Mouse (Mus musculus) lung, postnatal 14 days (tissue): ENCODE measurements around the gene Fbxw22.
"Not testable (repeated sequence)": the region's sequence is repeated elsewhere in the genome, so short reads cannot be mapped to it uniquely, and the experiment has no call there.

Experiments used
- DNase-seq: peaks from one replicate; pipeline ENCODE4 v3.0.0; 2021

Fbxw22 gene

GRCm38 (mm10) chr9:109404196-109404595 is at the start of gene Fbxw22:
Gene Fbxw22 (minus strand): TSS chr9:109404296.
- DNase-seq = not testable (repeated sequence)

- DNase-seq = no peak
Observed at GRCm38 (mm10) chr9:109449040-109449439, 44.9 kb upstream of the Fbxw22 start, which contains the start of gene Fbxw16. Gene Fbxw16 (minus strand): TSS chr9:109449140.

- DNase-seq = no peak
Observed at GRCm38 (mm10) chr9:109432956-109433355, 28.9 kb upstream of the Fbxw22 start.

DNA sequence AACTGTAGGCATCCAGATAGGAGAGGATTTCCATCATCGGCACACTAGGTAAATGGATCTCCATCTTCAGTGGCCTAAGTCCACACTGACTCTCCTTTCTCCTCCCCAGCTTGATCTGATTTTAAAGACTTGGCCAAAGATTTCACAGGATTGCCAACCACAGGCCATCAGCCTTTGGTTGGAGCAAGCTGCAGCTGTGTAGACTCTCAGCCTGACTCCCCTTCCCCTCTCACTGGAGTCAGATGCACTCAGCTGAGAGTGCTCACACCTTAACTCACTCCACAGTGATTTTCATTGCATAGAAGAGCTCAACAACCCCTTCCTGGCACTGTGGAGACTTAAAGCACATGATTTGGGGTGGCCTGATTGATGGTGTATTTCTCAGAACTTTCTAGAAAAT is 64.5 kb downstream of the Fbxw22 start, which contains the start of gene Fbxw28:
Fbxw28 (minus strand) TSS at position 101 of the 400 bp plus-strand sequence.
- DNase-seq = not testable (repeated sequence)
